Mouse (Mus musculus) adrenal gland, adult (tissue): ENCODE results near the gene Figla.
"Not testable (repeated sequence)": the region's sequence is repeated elsewhere in the genome, so short reads cannot be mapped to it uniquely, and the experiment has no call there.

Experiments
- DNase-seq, 2 experiments: peaks; one replicate each; pipeline ENCODE4 v3.0.0; 2022 to 2023; ENCODE audit warnings: low spot score in 1 of 2; ENCODE audit not compliant: inconsistent age in 2 of 2

Figla gene

GRCm38 (mm10) chr6:86015871-86016270 is at the start of gene Figla:
Figla (plus strand) TSS chr6:86016171.
- no peak for DNase-seq

GRCm38 (mm10) chr6:85966686-85967085 is 49.3 kb upstream of the Figla start:
- no peak for DNase-seq

- no peak for DNase-seq
These were observed 46.1 kb upstream of the Figla start for GRCm38 (mm10) chr6:85969889-85970288.

- DNase-seq, result no peak
These were observed 43.3 kb upstream of the Figla start for GRCm38 (mm10) chr6:85972699-85973098.

- no peak for DNase-seq
These were observed 42.6 kb upstream of the Figla start for GRCm38 (mm10) chr6:85973336-85973735.

- no peak for DNase-seq
These were observed 40.9 kb upstream of the Figla start for GRCm38 (mm10) chr6:85974941-85975617.

- DNase-seq, result no peak
These were observed 40.2 kb upstream of the Figla start for GRCm38 (mm10) chr6:85975761-85976160.

- DNase-seq, result no peak
These were observed 39.7 kb upstream of the Figla start for GRCm38 (mm10) chr6:85976242-85976641.

- not testable (repeated sequence) for DNase-seq
These were observed 37.2 kb upstream of the Figla start for GRCm38 (mm10) chr6:85978736-85979135.

- DNase-seq, result no peak
These were observed 31.6 kb upstream of the Figla start for GRCm38 (mm10) chr6:85984351-85984750.

GRCm38 (mm10) chr6:85989570-85989969 is 26.4 kb upstream of the Figla start:
- DNase-seq, result not testable (repeated sequence)

- not testable (repeated sequence) for DNase-seq
These were observed 25.2 kb upstream of the Figla start for GRCm38 (mm10) chr6:85990774-85991173.

GRCm38 (mm10) chr6:86003405-86003925 is 12.5 kb upstream of the Figla start:
- peak in 1 of 2 experiments; percentile 41 for DNase-seq

GRCm38 (mm10) chr6:86004271-86005148 is 11.5 kb upstream of the Figla start:
- DNase-seq, result peak; percentile 76 to 88

- peak; percentile 55 to 80 for DNase-seq
These were observed 6.0 kb upstream of the Figla start for GRCm38 (mm10) chr6:86009980-86010379.

GRCm38 (mm10) chr6:86014812-86015211 is 1.2 kb upstream of the Figla start:
- DNase-seq, result peak in 1 of 2 experiments; percentile 40

- no peak for DNase-seq
These were observed 901 bp downstream of the Figla start for GRCm38 (mm10) chr6:86016793-86017350.

- DNase-seq, result no peak
These were observed 3.7 kb downstream of the Figla start for GRCm38 (mm10) chr6:86019415-86020237.

GRCm38 (mm10) chr6:86020948-86021347 is 5.0 kb downstream of the Figla start:
- DNase-seq, result peak in 1 of 2 experiments; percentile 80

- no peak for DNase-seq
These were observed 10.8 kb downstream of the Figla start for GRCm38 (mm10) chr6:86026632-86027292.
